Mouse (Mus musculus) heart, embryonic 14.5 days (tissue): Measurements from ENCODE around the gene Rtn4rl1. TPM values are rescaled to one million over a fixed set of nuclear protein-coding genes. Genes with fewer than 3 reads are reported as not detected.

Experiments used
- ATAC-seq: fragments of 200-750 bp; cut with Nextera tagmentation; 2 replicates; pipeline ENCODE4 v1.8.0; 2017; ENCODE audit warnings: low read depth, moderate TSS enrichment; ENCODE audit not compliant: insufficient number of reproducible peaks, insufficient read depth, low FRiP score
- H3K27ac ChIP-seq, 2 experiments: fragments of 200-500 bp in 1 of 2; fragments of 300-500 bp in 1 of 2; sonication (generic) in 1 of 2; replicated peaks in 1 of 2; 2 replicates each; pipeline ENCODE4 v1.5.1; 2012 to 2014; ENCODE audit warnings: low read depth in 2 of 2, low read length in 2 of 2, control low read depth in 1 of 2, mild to moderate bottlenecking in 1 of 2, mixed read lengths in 1 of 2; ENCODE audit not compliant: control insufficient read depth in 1 of 2, insufficient read depth in 1 of 2
- H3K27me3 ChIP-seq: fragments of 300-500 bp; sonication (generic); 2 replicates; pipeline ENCODE4 v1.6.1; 2014; ENCODE audit warnings: mild to moderate bottlenecking, low read length, control low read depth; ENCODE audit not compliant: control insufficient read depth, insufficient read depth
- H3K36me3 ChIP-seq: fragments of 300-500 bp; sonication (generic); 2 replicates; pipeline ENCODE4 v1.6.1; 2014; ENCODE audit warnings: mild to moderate bottlenecking, control low read depth, low read length, mixed read lengths; ENCODE audit not compliant: control insufficient read depth, insufficient read depth
- H3K4me1 ChIP-seq, 2 experiments: fragments of 200-500 bp in 1 of 2; fragments of 300-500 bp in 1 of 2; sonication (generic) in 1 of 2; 2 replicates each; pipeline ENCODE4 v1.6.1; 2012 to 2014; ENCODE audit warnings: low read length in 2 of 2, control low read depth in 1 of 2, mixed read lengths in 1 of 2; ENCODE audit not compliant: control insufficient read depth in 2 of 2, insufficient read depth in 2 of 2
- H3K4me2 ChIP-seq: fragments of 300-500 bp; sonication (generic); 2 replicates; pipeline ENCODE4 v1.6.1; 2014; ENCODE audit warnings: mild to moderate bottlenecking, low read length
- H3K4me3 ChIP-seq, 2 experiments: fragments of 200-500 bp in 1 of 2; fragments of 300-500 bp in 1 of 2; sonication (generic) in 1 of 2; 2 replicates each; pipeline ENCODE4 v1.5.1; 2012 to 2014; ENCODE audit warnings: low read length in 2 of 2, mild to moderate bottlenecking in 2 of 2, control low read depth in 1 of 2, low read depth in 1 of 2, moderate library complexity in 1 of 2; ENCODE audit not compliant: control insufficient read depth in 1 of 2, insufficient read depth in 1 of 2
- H3K9ac ChIP-seq: fragments of 300-500 bp; sonication (generic); 2 replicates; pipeline ENCODE4 v1.6.1; 2014; ENCODE audit warnings: mild to moderate bottlenecking, low read length
- H3K9me3 ChIP-seq: fragments of 300-500 bp; sonication (generic); 2 replicates; pipeline ENCODE4 v1.6.1; 2016; ENCODE audit warnings: low read length, control low read depth; ENCODE audit not compliant: control insufficient read depth
- WGBS: fragments of 180-500 bp; shearing (Covaris S2); extraction: QIAGEN DNeasy Blood & Tissue Kit; methylation state at CpG from one replicate; pipeline ENCODE4 v1.1.7; 2014; 5-methylcytosine and 5-hydroxymethylcytosine counted together
- polyA plus RNA-seq: library from polyadenylated mRNA; unstranded; fragments of >200 nt; fragmentation: Nextera tagmentation; extraction: Ambion mirVana; gene quantifications from 2 replicates; pipeline ENCODE4 v1.2.1, GENCODE M21; 2014

The Rtn4rl1 gene
- polyA plus RNA-seq, 1 experiment from 2014 or later, result 17.3 TPM

DNA sequence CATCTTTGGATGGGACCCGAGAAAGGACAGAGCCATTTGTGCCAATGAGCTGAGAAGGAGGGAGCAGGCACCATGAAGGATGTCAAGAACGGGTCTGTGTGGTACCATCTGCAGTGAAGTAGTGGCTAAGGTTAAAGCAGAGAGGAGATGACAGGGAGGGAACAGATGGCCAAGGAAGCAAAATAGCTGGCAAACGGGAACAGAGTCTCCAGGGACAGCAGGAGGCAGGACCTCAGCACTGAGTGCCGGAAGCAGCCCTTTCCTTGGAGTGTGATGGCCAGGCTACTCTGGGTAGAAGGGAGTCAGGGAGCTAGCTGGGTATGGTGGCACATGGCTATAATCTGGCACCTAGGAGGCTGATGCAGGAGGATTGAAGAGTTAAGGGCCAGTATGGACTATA, 5.2 kb downstream of the Rtn4rl1 start:
- Histone ChIP-seq H3K4me3 (no peak overlapping the region), H3K27ac (no peak overlapping the region), H3K9me3 (no peaks in the 10 kb centered on the region), H3K27me3 (peaks cover 23% of the 10 kb centered on the region), H3K4me1 (peaks cover 17 to 41% of the 10 kb centered on the region in 2 experiments; a peak in 3 of 4 replicates), H3K4me2 (no peak overlapping the region), H3K36me3 (no peaks in the 10 kb centered on the region), H3K9ac (no peak overlapping the region)
- WGBS, result 79% methylated on average over 4 of the region's 4 CpGs
- ATAC-seq, result no peak

DNA sequence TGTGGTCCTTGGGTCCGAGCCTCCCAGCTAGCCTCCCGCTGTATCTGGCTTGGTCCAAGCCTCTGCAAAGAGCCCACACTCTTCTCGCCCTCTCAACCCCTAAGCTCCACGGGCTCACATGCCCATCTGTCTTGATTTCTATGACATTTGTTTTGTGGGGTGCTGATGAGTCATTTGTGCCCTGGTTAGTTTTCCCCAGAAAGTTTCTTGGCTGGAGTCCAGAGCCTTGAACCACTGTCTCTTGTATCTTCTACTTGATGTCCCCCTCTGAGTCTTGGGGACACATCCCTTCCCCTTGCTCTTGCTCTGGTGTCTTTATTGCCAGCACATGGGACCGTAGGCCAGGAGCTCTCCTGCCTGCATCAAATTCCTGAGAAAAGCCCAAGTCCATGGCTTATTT, 6.4 kb downstream of the Rtn4rl1 start:
- Histone ChIP-seq H3K4me2 (no peak overlapping the region), H3K4me1 (peaks cover 23 to 53% of the 10 kb centered on the region in 2 experiments)
- no peak for ATAC-seq

DNA sequence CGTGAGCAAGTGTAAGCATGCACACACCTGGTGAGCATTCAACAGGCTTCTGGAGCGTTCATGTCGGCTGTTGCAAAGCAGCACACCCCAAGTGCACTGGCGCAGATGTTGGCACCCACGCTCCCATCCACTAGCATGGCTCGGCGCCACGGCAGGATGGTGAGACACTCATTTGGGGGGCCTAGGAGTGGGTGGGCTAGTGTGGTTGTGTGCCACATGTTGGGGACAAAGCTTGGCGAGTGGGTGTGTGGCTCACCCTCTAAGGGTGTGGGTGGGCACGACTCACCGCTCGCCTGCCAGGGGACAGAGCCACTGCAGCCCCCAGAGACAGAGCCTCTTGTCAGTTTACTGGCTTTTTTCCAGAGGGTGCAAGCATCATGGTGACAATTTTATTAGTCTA, 7.4 kb downstream of the Rtn4rl1 start:
- ATAC-seq, result no peak
- Histone ChIP-seq H3K4me3 (no peak overlapping the region), H3K9ac (peak overlapping the region; percentile 16; the same call in 1 of the 2 replicates), H3K36me3 (no peaks in the 10 kb centered on the region), H3K4me2 (no peak overlapping the region), H3K4me1 (peaks cover 23 to 51% of the 10 kb centered on the region in 2 experiments), H3K9me3 (no peaks in the 10 kb centered on the region), H3K27me3 (peaks cover 8% of the 10 kb centered on the region), H3K27ac (no peak overlapping the region; a peak in 1 of 4 replicates)
- 86% methylated on average over 12 of the region's 12 CpGs for WGBS

More for the DNA sequence above, 6.4 kb downstream of the Rtn4rl1 start:
- H3K27ac ChIP-seq, result no peak overlapping the region
- no peaks in the 10 kb centered on the region for H3K9me3 ChIP-seq
- WGBS, result 79% methylated on average over 5 of the region's 5 CpGs
- H3K36me3 ChIP-seq, result no peaks in the 10 kb centered on the region
- H3K27me3 ChIP-seq, result peaks cover 13% of the 10 kb centered on the region
- H3K9ac ChIP-seq, result no peak overlapping the region
- no peak overlapping the region for H3K4me3 ChIP-seq

DNA sequence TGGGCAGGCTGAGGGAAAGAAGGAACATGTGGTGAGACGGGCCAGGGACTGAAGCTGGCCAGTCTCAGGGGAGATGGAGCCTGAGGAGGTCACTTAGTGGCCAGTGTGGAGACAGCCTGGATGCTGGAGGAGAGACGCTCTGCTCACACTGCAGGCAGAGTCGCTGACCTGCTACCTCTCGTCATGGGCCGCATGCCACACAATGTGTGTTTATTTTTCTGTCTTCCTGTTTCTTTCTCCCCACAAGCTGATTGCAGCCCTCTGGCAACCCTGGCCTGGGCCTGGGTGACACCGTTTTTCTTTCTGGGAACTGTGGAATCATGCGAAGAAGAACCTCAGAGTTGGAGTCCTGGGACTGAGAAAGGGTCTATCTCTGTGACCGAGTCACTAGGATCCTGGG, 8.1 kb downstream of the Rtn4rl1 start:
- no peak for ATAC-seq
- H3K4me1 ChIP-seq, result peaks cover 19 to 44% of the 10 kb centered on the region in 2 experiments
- H3K4me3 ChIP-seq, result no peak overlapping the region
- 64% methylated on average over 8 of the region's 8 CpGs for whole genome bisulfite sequencing
- H3K4me2 ChIP-seq, result no peak overlapping the region
- H3K9ac ChIP-seq, result peak overlapping the region; percentile 16; the same call in 1 of the 2 replicates
- peaks cover 4% of the 10 kb centered on the region; the same call in 1 of the 2 replicates for H3K27me3 ChIP-seq
- H3K27ac ChIP-seq, result no peak overlapping the region; a peak in 1 of 4 replicates
- no peaks in the 10 kb centered on the region for H3K9me3 ChIP-seq
- H3K36me3 ChIP-seq, result no peaks in the 10 kb centered on the region

DNA sequence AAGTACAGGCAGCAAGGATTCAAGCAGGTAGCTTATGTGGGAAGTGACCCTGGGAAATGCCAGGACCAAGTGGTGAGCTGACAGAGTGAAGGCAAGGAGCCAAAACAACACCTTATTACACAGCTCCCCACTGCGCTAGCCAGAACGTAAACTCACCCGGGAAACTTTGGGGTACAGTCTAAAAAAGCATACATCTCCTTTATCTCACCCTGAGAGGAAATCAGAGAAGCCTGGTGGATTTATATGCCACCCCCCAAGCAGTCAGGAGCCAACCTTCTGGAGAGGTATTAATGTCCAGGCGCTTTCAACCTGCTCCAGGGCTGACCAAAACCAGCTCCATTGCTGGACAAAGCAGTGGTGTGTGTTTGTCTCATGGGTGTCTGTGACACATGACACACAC, 10.3 kb downstream of the Rtn4rl1 start:
- Histone ChIP-seq H3K27ac (peak overlapping the region in 1 of 2 experiments; percentile 21; a peak in 1 of 4 replicates), H3K4me2 (no peak overlapping the region), H3K4me3 (no peak overlapping the region), H3K27me3 (no peaks in the 10 kb centered on the region), H3K9me3 (no peaks in the 10 kb centered on the region), H3K4me1 (peaks cover 20 to 51% of the 10 kb centered on the region in 2 experiments), H3K9ac (peak overlapping the region; percentile 21; the same call in 1 of the 2 replicates), H3K36me3 (no peaks in the 10 kb centered on the region)
- 68% methylated on average over 4 of the region's 4 CpGs for WGBS
- no peak for ATAC-seq

DNA sequence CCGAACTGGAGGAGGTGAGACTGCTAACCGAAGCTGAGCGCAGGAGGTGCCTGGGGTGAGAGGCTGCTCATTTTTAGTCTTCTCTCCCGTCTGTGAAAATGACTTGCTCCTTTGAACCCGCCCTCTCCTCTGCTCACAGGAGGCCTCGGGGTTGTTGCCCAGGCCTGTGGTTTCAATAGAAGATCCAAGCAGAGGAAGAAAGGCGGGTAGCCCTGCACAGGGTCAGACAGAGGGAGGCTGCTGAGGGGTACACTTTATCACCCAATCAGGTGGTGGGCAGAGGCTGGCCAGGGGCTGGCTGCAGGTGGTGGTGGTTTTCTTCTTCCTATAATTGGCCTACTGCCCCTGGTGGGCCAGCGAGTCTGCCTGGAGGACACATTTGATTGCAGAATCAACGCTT, 10.9 kb downstream of the Rtn4rl1 start:
- 56% methylated on average over 9 of the region's 9 CpGs for WGBS
- Histone ChIP-seq H3K9me3 (no peaks in the 10 kb centered on the region), H3K4me1 (peaks cover 24 to 55% of the 10 kb centered on the region in 2 experiments), H3K27ac (peak overlapping the region in 1 of 2 experiments; percentile 21; a peak in 1 of 4 replicates), H3K36me3 (no peaks in the 10 kb centered on the region), H3K9ac (peak overlapping the region; percentile 18), H3K27me3 (no peaks in the 10 kb centered on the region), H3K4me3 (no peak overlapping the region), H3K4me2 (no peak overlapping the region)
- ATAC-seq, result no peak

DNA sequence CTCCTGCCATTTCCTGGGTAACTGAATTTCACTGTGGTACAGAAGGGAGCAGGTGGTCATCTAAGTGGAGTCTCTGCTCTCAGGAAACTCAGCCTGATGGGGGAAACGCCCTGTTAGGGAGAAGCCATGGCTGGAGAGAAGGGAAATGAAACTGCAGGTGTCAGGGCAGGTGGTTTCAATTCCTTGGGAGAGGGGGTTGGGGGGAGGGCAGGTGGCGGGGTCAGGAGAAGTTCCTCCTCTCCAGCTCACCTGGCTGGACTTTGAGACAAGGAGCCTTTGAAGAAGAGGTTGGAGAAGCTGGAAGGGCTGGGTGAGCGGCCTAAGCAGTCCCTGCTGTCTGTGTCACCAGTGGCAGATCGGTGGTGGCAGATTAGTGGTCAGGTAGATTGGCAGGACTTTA, 12.8 kb downstream of the Rtn4rl1 start:
- Histone ChIP-seq H3K4me3 (no peak overlapping the region), H3K36me3 (no peaks in the 10 kb centered on the region), H3K27ac (no peak overlapping the region), H3K9me3 (no peaks in the 10 kb centered on the region), H3K4me2 (no peak overlapping the region), H3K9ac (no peak overlapping the region), H3K27me3 (no peaks in the 10 kb centered on the region), H3K4me1 (peaks cover 27 to 57% of the 10 kb centered on the region in 2 experiments)
- 92% methylated on average over 4 of the region's 4 CpGs for WGBS
- no peak for ATAC-seq

DNA sequence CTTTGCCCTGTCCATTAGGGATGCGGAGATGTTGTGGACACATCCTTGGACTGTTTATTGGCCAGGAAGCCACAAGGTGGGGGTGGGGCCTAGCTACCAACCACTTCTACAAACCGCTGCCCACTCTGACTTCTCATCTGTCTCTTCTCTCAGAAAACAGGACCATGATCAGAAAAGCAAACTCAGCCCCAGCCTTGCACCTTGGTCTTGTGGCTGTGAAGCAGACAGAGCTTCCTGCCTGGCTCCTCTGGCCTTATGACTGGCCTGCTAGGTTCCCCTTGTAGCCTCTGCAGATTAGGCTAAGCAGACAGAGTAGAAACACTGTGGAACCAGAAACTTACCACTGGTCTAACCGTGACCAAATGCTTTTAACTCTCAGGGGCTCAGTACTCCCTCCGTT, 15.8 kb downstream of the Rtn4rl1 start:
- peaks cover 30 to 61% of the 10 kb centered on the region in 2 experiments for H3K4me1 ChIP-seq
- WGBS, result 75% methylated on average over 4 of the region's 4 CpGs

More for the DNA sequence above, 15.8 kb downstream of the Rtn4rl1 start:
- Histone ChIP-seq H3K9ac (0 out of 2 replicates have a peak overlapping the region, but pooled peaks have one; percentile 5), H3K36me3 (no peaks in the 10 kb centered on the region), H3K27ac (peak overlapping the region; percentile 16 to 41; a peak in 1 of 4 replicates), H3K9me3 (no peaks in the 10 kb centered on the region), H3K4me3 (no peak overlapping the region), H3K27me3 (no peaks in the 10 kb centered on the region), H3K4me2 (no peak overlapping the region)
- no peak for ATAC-seq
